10 mouse cellular contexts compared by ENCODE assay signal in the genomic region with DNA sequence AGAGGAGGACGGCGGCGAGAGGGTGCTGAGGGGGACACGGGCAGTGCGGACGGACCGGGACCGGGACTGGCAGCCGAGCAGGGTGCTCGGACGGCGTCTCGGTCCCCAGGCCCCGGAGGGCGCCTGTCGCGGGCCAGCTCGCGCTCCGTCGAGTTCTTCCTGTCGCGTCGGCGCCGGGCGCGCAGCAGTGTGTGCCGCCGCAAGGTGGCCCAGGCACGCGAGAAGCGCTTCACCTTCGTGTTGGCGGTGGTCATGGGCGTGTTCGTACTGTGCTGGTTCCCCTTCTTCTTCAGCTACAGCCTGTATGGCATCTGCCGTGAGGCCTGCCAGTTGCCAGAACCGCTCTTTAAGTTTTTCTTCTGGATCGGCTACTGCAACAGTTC. TPM values are rescaled to one million over a fixed set of nuclear protein-coding genes. Genes with fewer than 3 reads are reported as not detected.
DNase-seq lines count a peak whose midpoint lies in the region; ATAC-seq and TF ChIP-seq lines count a peak whose summit lies in the region.
"Had no signal": no experiment of that assay in that cellular context is flagged by ENCODE, and none has a peak within 500 bp of the region (broad histone marks: within the 10 kb centered on the region; RNA-seq: fewer than 3 reads in every experiment).

No protein-coding gene starts in this region.

- peak overlapping the region; percentile 50 for H3K4me3 ChIP-seq in heart, postnatal 0 days (ENCODE audit: low read depth, low read length)
- H3K4me3 ChIP-seq in ES-E14 (ENCODE audit: insufficient read depth in 1 of 2, low read depth in 1 of 2, low read length in 2 of 2, poor library complexity in 1 of 2, severe bottlenecking in 1 of 2) = peak overlapping the region; percentile 46 to 72; a peak in 2 of 4 replicates
- peak overlapping the region; percentile 61 for H3K4me3 ChIP-seq in forebrain, embryonic 10.5 days
- peak overlapping the region; percentile 27 for H3K4me3 ChIP-seq in limb, embryonic 15.5 days
- H3K4me3 ChIP-seq: erythroblast, embryonic 14.5 days had no signal

- H3K27me3 ChIP-seq in heart, postnatal 0 days (ENCODE audit: control insufficient read depth, insufficient read depth, low read length) = peaks cover 84% of the 10 kb centered on the region
- peaks cover 90% of the 10 kb centered on the region for H3K27me3 ChIP-seq in forebrain, embryonic 10.5 days (ENCODE audit: poor library complexity, severe bottlenecking)
- H3K27me3 ChIP-seq in limb, embryonic 15.5 days = peaks cover 91% of the 10 kb centered on the region

- H3K36me3 ChIP-seq in heart, postnatal 0 days (replicated peaks; ENCODE audit: control insufficient read depth, insufficient read depth, low read length) = no peaks in the 10 kb centered on the region
- H3K36me3 ChIP-seq in ES-E14 (ENCODE audit: control insufficient read depth, insufficient read depth, low read length, poor library complexity, severe bottlenecking) = no peaks in the 10 kb centered on the region
- H3K36me3 ChIP-seq in forebrain, embryonic 10.5 days (replicated peaks) = no peaks in the 10 kb centered on the region
- H3K36me3 ChIP-seq in limb, embryonic 15.5 days = no peaks in the 10 kb centered on the region

- H3K9ac ChIP-seq in heart, postnatal 0 days (replicated peaks; ENCODE audit: low read depth, low read length) = no peak overlapping the region
- no peak overlapping the region for H3K9ac ChIP-seq in ES-E14 (ENCODE audit: insufficient read depth, low read depth, low read length, poor library complexity, severe bottlenecking)
- no peak overlapping the region for H3K9ac ChIP-seq in limb, embryonic 15.5 days
- H3K9ac ChIP-seq: liver, embryonic 14.5 days had no signal

- intact Hi-C loops in heart, postnatal 14 days (cut with DNase I) = no loop called here

- TF ChIP-seq CTCF in heart, postnatal 0 days (IDR thresholded peaks at IDR 0.05; ENCODE audit: low read depth) = no peak

- no peak overlapping the region for H3K27ac ChIP-seq in heart, postnatal 0 days (ENCODE audit: low read depth)
- H3K27ac ChIP-seq in ES-E14 (ENCODE audit: insufficient read depth, low read depth, low read length, poor library complexity, severe bottlenecking) = no peak overlapping the region
- H3K27ac ChIP-seq in forebrain, embryonic 10.5 days = no peak overlapping the region
- no peak overlapping the region for H3K27ac ChIP-seq in limb, embryonic 15.5 days
- H3K27ac ChIP-seq: liver, embryonic 14.5 days had no signal

- H3K4me1 ChIP-seq in heart, postnatal 0 days (ENCODE audit: control insufficient read depth, insufficient read depth) = no peaks in the 10 kb centered on the region
- H3K4me1 ChIP-seq in ES-E14 (ENCODE audit: control insufficient read depth in 2 of 2, insufficient read depth in 2 of 2, low read length in 2 of 2, poor library complexity in 1 of 2) = no peaks in the 10 kb centered on the region; a peak in 1 of 4 replicates
- H3K4me1 ChIP-seq in forebrain, embryonic 10.5 days = peaks cover 46% of the 10 kb centered on the region
- peaks cover 25% of the 10 kb centered on the region for H3K4me1 ChIP-seq in limb, embryonic 15.5 days

- in situ Hi-C loops in ES-E14 (cut with MboI; ENCODE audit: low sequenced_read_pairs in 2 of 2, unreplicated experiment in 2 of 2) = no loop called here

- no peak for TF ChIP-seq EP300 in heart, postnatal 0 days (IDR thresholded peaks at IDR 0.05; ENCODE audit: low read depth)

- DNase-seq in heart, postnatal 0 days (ENCODE audit: low spot score) = no peak
- no peak for DNase-seq in heart, postnatal 14 days
- no peak for DNase-seq in ES-E14 (ENCODE audit: low read depth, low spot score)
- DNase-seq in forebrain, embryonic 10.5 days (ENCODE audit: extremely low spot score, low spot score) = no peak
- DNase-seq in spleen, adult 12 weeks (ENCODE audit: low spot score) = no peak
- no peak for DNase-seq in thymus, postnatal 0 days (ENCODE audit: low spot score)
- DNase-seq in left cerebral cortex, adult 18-20 months (ENCODE audit: low spot score in 2 of 2) = no peak

- peak overlapping the region; percentile 29 for H3K4me2 ChIP-seq in heart, postnatal 0 days (ENCODE audit: low read depth, low read length)
- H3K4me2 ChIP-seq in limb, embryonic 15.5 days = peak overlapping the region; percentile 92

- 2% methylated on average over 40 of the region's 40 CpGs for WGBS in heart, postnatal 0 days
- WGBS in forebrain, embryonic 10.5 days = 5% methylated on average over 40 of the region's 40 CpGs
- 5% methylated on average over 38 of the region's 40 CpGs for WGBS in limb, embryonic 15.5 days

- H3K9me3 ChIP-seq in heart, postnatal 0 days (replicated peaks; ENCODE audit: control insufficient read depth, low read length) = no peaks in the 10 kb centered on the region
- no peaks in the 10 kb centered on the region for H3K9me3 ChIP-seq in ES-E14 (ENCODE audit: control insufficient read depth, insufficient read depth, low read depth, low read length)
- no peaks in the 10 kb centered on the region for H3K9me3 ChIP-seq in forebrain, embryonic 10.5 days
- no peaks in the 10 kb centered on the region for H3K9me3 ChIP-seq in limb, embryonic 15.5 days

- ATAC-seq in heart, postnatal 0 days (ENCODE audit: insufficient read depth, low read depth) = no peak
- ATAC-seq in limb, embryonic 15.5 days (ENCODE audit: insufficient number of reproducible peaks, low FRiP score, low TSS enrichment, low read depth) = no peak

TF ChIP-seq in ES-E14, 5 proteins besides CTCF, POLR2A, EP300 and RAD21:
- TF ChIP-seq CHD2 (IDR thresholded peaks at IDR 0.05; ENCODE audit: low read depth, low read length) (no peak), HCFC1 (IDR thresholded peaks at IDR 0.05; ENCODE audit: borderline replicate concordance, insufficient read depth, low read length) (no peak), ZC3H11A (IDR thresholded peaks at IDR 0.05; ENCODE audit: borderline replicate concordance, low read depth, low read length) (no peak), MAFK (IDR thresholded peaks at IDR 0.05; ENCODE audit: insufficient read depth, low read depth, low read length) (no peak), ZNF384 (IDR thresholded peaks at IDR 0.05; ENCODE audit: low read depth, low read length) (no peak)

RNA-seq across cellular contexts. Expression of a gene that starts 2.7 kb away (rescaled TPM):
- total RNA-seq in heart, postnatal 0 days (2014; rRNA removed; ENCODE audit: low replicate concordance) = 0.76 TPM in 1 of 2 replicates, not detected in the other
- polyA plus RNA-seq in heart, postnatal 0 days (2015; fragmentation: Nextera tagmentation; extraction: Ambion mirVana) = not detected in 2 replicates
- under 1 TPM; 0.27 to 0.36 TPM for total RNA-seq in heart, postnatal 14 days (2021)
- total RNA-seq in ES-E14 (2012; rRNA removed) = 0.16 and 0.45 TPM in 2 replicates
- polyA plus RNA-seq in forebrain, embryonic 10.5 days (2016; fragmentation: Nextera tagmentation; extraction: Ambion mirVana) = not detected in 2 replicates
- not detected in 2 replicates for polyA plus RNA-seq in limb, embryonic 15.5 days (2015; fragmentation: Nextera tagmentation; extraction: Ambion mirVana)
- polyA plus RNA-seq in thymus, postnatal 0 days (2015; fragmentation: Nextera tagmentation; extraction: Ambion mirVana) = 0.09 and 0.24 TPM in 2 replicates
- total RNA-seq in left cerebral cortex, adult 18-20 months (2021) = 10 to 100 TPM; 25.6 to 28.9 TPM
- polyA plus RNA-seq: erythroblast, embryonic 14.5 days; liver, embryonic 14.5 days had no signal

Comparison
In these comparisons a context has a peak if more than half of its experiments do, and no peak if none do; other contexts are left out.
1. RNA of a gene that starts 2.7 kb away (total RNA-seq): 25.6 to 28.9 TPM in left cerebral cortex, adult 18-20 months; 0.76 TPM in heart, postnatal 0 days, 0.16 to 0.45 TPM in ES-E14 and 0.27 to 0.36 TPM in heart, postnatal 14 days; every median in the first group is over 10 times any median in the second.
2. Peak in every context shown above with its lines, with median percentiles within 50 percentile points of each other: H3K4me3 ChIP-seq.